Mouse (Mus musculus): ENCODE measurements around the gene Kcnab1.

DNA sequence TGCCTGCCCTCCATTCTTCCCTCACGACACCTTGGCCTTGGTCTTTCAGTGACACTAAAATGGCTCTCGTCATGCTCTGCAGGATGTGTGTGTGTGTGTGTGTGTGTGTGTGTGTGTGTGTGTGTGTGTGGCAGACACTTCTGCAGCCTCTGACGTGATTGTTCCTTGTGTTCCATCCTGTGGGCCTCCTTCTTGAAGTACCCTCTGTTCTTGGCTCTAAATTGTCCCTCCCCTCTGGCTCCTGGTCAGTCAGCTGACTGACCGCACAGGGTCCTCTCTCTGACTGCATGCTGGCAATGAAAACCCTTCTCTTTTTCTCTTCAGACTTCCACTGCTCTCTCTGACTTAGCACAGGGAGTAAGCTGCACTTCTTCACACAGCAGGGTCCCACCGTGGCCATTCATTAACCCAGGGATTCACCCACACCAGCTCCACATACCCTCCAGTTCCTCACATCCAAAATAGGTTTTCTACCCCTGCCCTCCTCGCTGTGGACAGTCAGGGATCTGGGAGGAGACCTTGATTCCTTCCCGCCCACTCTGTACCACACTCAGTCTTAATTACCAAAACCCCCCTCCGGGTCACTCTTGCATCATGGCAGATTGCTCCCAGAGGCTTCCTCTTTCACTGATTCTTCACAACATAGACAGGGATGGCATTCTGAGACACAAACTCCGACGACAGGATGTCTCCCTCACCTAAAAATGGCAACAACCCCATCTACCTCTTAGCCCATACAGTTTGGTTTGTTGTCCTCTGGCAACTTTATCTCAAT is 244.3 kb downstream of the Kcnab1 start:
- TF ChIP-seq CTCF (IDR thresholded peaks at IDR 0.05; ENCODE audit: borderline replicate concordance, extremely low read depth, insufficient read depth, insufficient read length) (no peak), POLR2A (IDR thresholded peaks at IDR 0.05; ENCODE audit: borderline replicate concordance, extremely low read depth, insufficient read depth, insufficient read length, poor library complexity, severe bottlenecking) (no peak)

Measured in brain, embryonic 14.5 days (tissue).